Mouse (Mus musculus): ENCODE results near the gene Apip.

- no peak for TF ChIP-seq CTCF (IDR thresholded peaks at IDR 0.05; ENCODE audit: extremely low read depth, insufficient read depth, low read length)
- TF ChIP-seq POLR2A (IDR thresholded peaks at IDR 0.05; ENCODE audit: extremely low read depth, insufficient read depth, low read length) = no peak
Measured at GRCm38 (mm10) chr2:103129676-103130075, 56.2 kb downstream of the Apip start.
